Mouse (Mus musculus) heart, adult 2 months (tissue): ENCODE data around the gene Thrsp. TPM values are rescaled to one million over a fixed set of nuclear protein-coding genes. Genes with fewer than 3 reads are reported as not detected.

Source experiments
- DNase-seq, 2 experiments: peaks; one replicate each; pipeline ENCODE4 v3.0.0; 2021
- H3K27ac ChIP-seq: fragments of 200-600 bp; 2 replicates; pipeline ENCODE4 v1.8.1; 2022
- H3K27me3 ChIP-seq: fragments of 200-500 bp; 2 replicates; pipeline ENCODE4 v1.6.1; 2012; ENCODE audit warnings: mild to moderate bottlenecking, low read length, inconsistent platforms, mixed read lengths; ENCODE audit not compliant: control insufficient read depth, insufficient read depth
- H3K36me3 ChIP-seq: fragments of 200-500 bp; 2 replicates; pipeline ENCODE4 v1.6.1; 2012; ENCODE audit warnings: low read length, inconsistent platforms; ENCODE audit not compliant: control insufficient read depth, insufficient read depth
- H3K4me1 ChIP-seq: fragments of 200-500 bp; 2 replicates; pipeline ENCODE4 v1.6.1; 2011; ENCODE audit warnings: low read length; ENCODE audit not compliant: control insufficient read depth, insufficient read depth
- H3K4me3 ChIP-seq: fragments of 200-600 bp; 2 replicates; pipeline ENCODE4 v1.8.1; 2022
- H3K79me2 ChIP-seq: fragments of 200-500 bp; replicated peaks from 2 replicates; pipeline ENCODE4 v1.6.1; 2012; ENCODE audit warnings: mild to moderate bottlenecking, inconsistent platforms, low read length, moderate library complexity, mixed read lengths; ENCODE audit not compliant: control insufficient read depth, insufficient read depth
- H3K9ac ChIP-seq: fragments of 200-500 bp; 2 replicates; pipeline ENCODE4 v1.6.1; 2012; ENCODE audit warnings: low read depth, mild to moderate bottlenecking, control low read depth, inconsistent platforms, low read length, mixed read lengths
- CTCF ChIP-seq: fragments of 200-600 bp; IDR thresholded peaks from 2 replicates; pipeline ENCODE4 v1.8.1; 2022; ENCODE audit warnings: antibody characterized with exemption, mild to moderate bottlenecking, moderate library complexity
- EP300 ChIP-seq: fragments of 200-500 bp; IDR thresholded peaks from 2 replicates; pipeline ENCODE4 v1.6.1; 2011; ENCODE audit warnings: low read depth, low read length, control low read depth; ENCODE audit not compliant: insufficient read depth
- POLR2A ChIP-seq: fragments of 200-500 bp; IDR thresholded peaks from 2 replicates; pipeline ENCODE4 v1.6.1; 2011; ENCODE audit warnings: mild to moderate bottlenecking, low read depth, low read length, control low read depth; ENCODE audit not compliant: insufficient read depth
- WGBS: fragments of 180-500 bp; shearing (Covaris S2); methylation state at CpG from one replicate; pipeline ENCODE4 v1.1.7; 2018; 5-methylcytosine and 5-hydroxymethylcytosine counted together
- intact Hi-C: fragments of 180-260 bp; cut with DNase I; formaldehyde crosslinking; loops from one replicate; pipeline ENCODE4 v1.15.1; 2025
- polyA plus RNA-seq: library from polyadenylated mRNA; depleted of rRNA; stranded (reverse); fragments of >200 nt; gene quantifications from 2 replicates; pipeline ENCODE4 v1.2.3, GENCODE M21; 2012
- total RNA-seq, 2 experiments: library from RNA; stranded (reverse); gene quantifications; 2 replicates each; pipeline ENCODE4 v1.2.3; 2021

Thrsp gene
- total and polyA plus RNA-seq, 3 experiments, result 68.6 to 171 (median 77.2) TPM

DNA sequence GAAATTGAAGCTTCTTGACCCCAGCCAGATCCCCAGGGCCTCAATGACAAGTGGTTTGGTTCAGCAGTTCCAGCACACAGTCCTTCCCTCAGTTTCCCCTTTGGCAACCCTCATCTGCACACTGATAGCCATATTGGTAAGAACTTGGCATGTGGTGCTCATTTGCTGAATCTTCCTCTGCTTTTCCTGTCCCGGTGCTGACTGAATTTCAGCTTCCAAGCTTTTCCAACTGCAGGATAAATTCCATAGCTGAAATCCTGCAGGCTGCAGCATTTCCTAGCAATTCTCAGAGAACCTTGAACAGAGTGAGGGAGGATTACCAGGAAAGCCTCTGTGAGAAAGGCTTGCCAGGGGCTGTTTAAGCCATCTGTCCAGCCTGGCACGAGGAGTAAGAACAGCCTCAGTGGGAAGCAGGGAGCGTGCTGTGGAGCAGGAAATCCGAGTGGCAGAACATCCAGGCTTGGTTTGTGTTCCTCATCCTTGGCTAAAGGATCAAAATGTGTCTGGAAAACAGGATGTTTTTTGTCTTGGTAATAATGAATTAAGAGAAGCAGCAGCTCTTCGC lies 30.6 kb downstream of the Thrsp start:
- H3K4me1 ChIP-seq, result peaks cover 15% of the 10 kb centered on the region
- H3K27ac ChIP-seq, result peak overlapping the region; percentile 41
- H3K9ac ChIP-seq, result no peak overlapping the region
- H3K79me2 ChIP-seq, result no peaks in the 10 kb centered on the region
- no peaks in the 10 kb centered on the region for H3K36me3 ChIP-seq
- DNase-seq, result peak; percentile 46 to 63
- H3K27me3 ChIP-seq, result no peaks in the 10 kb centered on the region
- no peak overlapping the region for H3K4me3 ChIP-seq
- intact Hi-C loops, result no loop called here
- 61% methylated on average over 5 of the region's 5 CpGs for WGBS
- no peak for TF ChIP-seq CTCF
- no peak for TF ChIP-seq POLR2A
- peak; percentile 86; the same call in 1 of the 2 replicates for TF ChIP-seq EP300

DNA sequence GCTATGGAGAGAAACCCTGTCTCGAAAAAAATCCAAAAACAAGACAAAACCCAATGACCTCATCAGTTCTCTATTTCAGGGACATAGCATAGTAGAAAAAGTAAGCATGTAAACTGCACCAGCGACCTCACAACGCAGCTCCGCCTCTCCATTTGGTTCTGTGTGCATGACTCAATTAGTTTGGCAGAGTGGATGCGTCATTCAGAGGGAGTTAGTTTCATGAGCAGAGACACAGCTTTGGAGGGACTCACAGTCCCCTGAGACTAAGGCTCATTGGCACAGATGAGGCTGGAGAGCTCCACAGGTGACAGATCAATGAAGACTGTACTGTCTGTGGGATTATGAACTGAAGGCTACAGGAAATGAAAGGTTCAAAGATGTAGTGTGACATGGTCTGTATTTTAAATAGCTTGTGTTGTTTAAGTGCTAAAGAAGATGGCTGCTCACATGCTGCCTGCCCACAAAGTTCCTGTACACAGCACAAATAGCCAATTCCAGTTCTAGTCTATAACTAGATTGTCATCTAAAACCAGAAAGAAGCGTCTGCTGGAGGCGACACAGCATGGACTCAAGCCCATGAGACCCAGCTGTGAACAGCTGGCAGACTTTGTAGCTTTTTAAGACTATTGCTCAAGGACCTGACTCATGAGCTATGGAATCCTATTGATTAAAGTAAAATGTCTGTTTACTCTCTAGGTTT lies 31.3 kb downstream of the Thrsp start:
- no peaks in the 10 kb centered on the region for H3K27me3 ChIP-seq
- TF ChIP-seq CTCF (no peak), EP300 (no peak)
- no peak overlapping the region for H3K9ac ChIP-seq
- peaks cover 9% of the 10 kb centered on the region for H3K4me1 ChIP-seq
- intact Hi-C loops, result no loop called here
- peak; percentile 58 to 67 for DNase-seq
- H3K36me3 ChIP-seq, result no peaks in the 10 kb centered on the region
- no peak overlapping the region for H3K4me3 ChIP-seq
- H3K27ac ChIP-seq, result peak overlapping the region; percentile 41
- 70% methylated on average over 7 of the region's 7 CpGs for WGBS
- H3K79me2 ChIP-seq, result no peaks in the 10 kb centered on the region

DNA sequence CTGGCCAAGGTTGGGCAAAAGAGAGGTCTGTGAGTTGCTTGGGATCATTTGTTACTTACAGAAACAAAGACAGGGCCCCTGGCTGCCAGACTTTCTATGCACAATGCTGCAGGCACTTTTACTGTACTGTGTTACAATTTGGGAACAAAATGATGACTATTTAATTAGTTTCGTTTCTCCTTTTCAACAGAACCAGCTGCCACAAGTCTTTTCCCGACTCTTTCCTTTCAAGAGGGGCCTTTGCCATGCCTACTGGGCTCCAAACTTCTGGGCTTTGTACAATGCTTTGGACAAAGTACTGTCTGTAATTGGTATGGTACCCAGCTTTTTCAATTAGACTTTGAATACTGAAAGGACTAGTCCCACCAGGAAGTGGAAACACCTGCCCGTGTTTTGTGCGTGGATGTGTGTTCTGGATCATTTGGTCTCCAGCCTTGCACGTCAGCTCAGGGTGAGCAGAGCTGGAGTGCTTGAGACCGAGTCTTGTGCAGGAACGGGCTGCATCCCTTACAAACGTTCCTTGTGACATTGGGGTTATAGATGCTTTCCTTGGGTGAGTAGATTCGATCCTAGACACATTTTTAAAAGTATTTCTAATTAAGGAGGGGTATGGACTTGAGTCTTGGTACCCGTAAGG lies 33.9 kb downstream of the Thrsp start:
- Histone ChIP-seq H3K4me1 (peaks cover 8% of the 10 kb centered on the region), H3K79me2 (no peaks in the 10 kb centered on the region), H3K9ac (no peak overlapping the region), H3K27me3 (no peaks in the 10 kb centered on the region), H3K36me3 (no peaks in the 10 kb centered on the region), H3K4me3 (no peak overlapping the region), H3K27ac (no peak overlapping the region)
- intact Hi-C loops, result no loop called here
- WGBS, result 87% methylated on average over 10 of the region's 10 CpGs
- TF ChIP-seq EP300 (no peak), POLR2A (no peak), CTCF (no peak)
- DNase-seq, result no peak

DNA sequence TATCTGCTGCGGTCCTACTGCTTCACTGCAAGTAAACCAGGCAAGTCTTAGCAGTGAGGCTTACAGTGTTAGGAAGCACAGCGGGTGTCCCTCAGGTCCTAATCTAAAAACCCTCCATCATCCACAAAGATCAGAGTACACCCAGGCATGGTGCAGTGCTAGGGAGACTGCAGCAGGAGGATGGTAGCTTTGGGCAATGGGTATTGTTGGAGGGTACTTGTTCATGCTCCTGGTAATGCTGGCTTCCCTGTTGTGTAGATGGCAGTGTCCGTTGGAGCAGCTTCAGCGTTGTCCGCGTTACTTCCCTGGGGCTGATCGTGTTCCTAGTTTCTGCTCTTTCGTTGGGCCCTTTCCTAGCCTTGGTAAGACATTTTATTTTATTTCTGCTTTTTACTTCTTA lies 34.9 kb downstream of the Thrsp start:
- Histone ChIP-seq H3K9ac (no peak overlapping the region), H3K36me3 (no peaks in the 10 kb centered on the region), H3K27me3 (no peaks in the 10 kb centered on the region), H3K79me2 (no peaks in the 10 kb centered on the region), H3K27ac (no peak overlapping the region), H3K4me1 (peaks cover 8% of the 10 kb centered on the region), H3K4me3 (no peak overlapping the region)
- TF ChIP-seq EP300 (no peak), CTCF (no peak), POLR2A (no peak)
- no peak for DNase-seq
- WGBS, result 92% methylated on average over 8 of the region's 8 CpGs
- intact Hi-C loops, result no loop called here

DNA sequence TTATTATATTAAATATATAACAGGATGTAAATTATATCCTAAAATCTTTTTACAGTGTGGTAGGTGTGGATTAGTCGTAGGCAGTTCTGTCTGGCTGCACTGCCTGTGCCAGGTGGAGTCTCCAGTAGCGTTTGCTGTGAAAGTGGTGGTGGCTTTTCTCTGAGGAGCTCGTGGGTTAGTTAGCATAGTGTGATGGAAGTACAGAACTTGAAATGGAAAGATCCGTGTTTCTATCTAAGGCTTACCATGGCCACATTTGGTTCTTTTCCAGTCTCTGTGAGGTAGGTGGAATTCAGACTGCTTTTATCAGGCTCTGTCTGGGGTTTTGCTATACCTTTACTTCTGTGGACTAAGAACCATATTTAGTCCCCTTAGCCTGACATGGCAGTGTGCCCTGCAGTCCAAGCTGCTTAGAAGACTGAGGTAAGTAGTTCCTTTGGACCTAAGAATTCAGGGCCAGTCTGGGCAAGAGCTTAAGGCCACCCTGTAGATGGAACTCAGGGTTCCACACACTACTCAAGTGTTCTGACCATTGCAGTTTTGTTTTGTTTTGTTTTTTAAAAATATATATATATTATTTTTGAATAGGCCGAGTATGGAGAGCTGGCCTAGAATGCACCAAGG lies 36.9 kb downstream of the Thrsp start:
- peaks cover 1% of the 10 kb centered on the region; the same call in 1 of the 2 replicates for H3K4me1 ChIP-seq
- intact Hi-C loops, result no loop called here
- H3K27ac ChIP-seq, result no peak overlapping the region
- DNase-seq, result no peak
- H3K36me3 ChIP-seq, result no peaks in the 10 kb centered on the region
- no peaks in the 10 kb centered on the region for H3K79me2 ChIP-seq
- H3K4me3 ChIP-seq, result no peak overlapping the region
- WGBS, result 90% methylated on average over 5 of the region's 5 CpGs
- H3K27me3 ChIP-seq, result no peaks in the 10 kb centered on the region
- TF ChIP-seq CTCF, result no peak
- no peak for TF ChIP-seq EP300
- TF ChIP-seq POLR2A, result no peak
- no peak overlapping the region for H3K9ac ChIP-seq
